29 mouse cellular contexts compared by ENCODE assay signal in genomic region chr11:4484541-4484940, GRCm38 (mm10). TPM values are rescaled to one million over a fixed set of nuclear protein-coding genes. Genes with fewer than 3 reads are reported as not detected.
"Had no signal": no experiment of that assay in that cellular context is flagged by ENCODE, and none has a peak within 500 bp of the region (broad histone marks: within the 10 kb centered on the region; RNA-seq: fewer than 3 reads in every experiment).

No protein-coding gene starts in this region.

- H3K27me3 ChIP-seq: embryonic facial prominence, embryonic 12.5 days; embryonic facial prominence, embryonic 13.5 days; embryonic facial prominence, embryonic 15.5 days; forebrain, embryonic 12.5 days; forebrain, embryonic 13.5 days; forebrain, embryonic 15.5 days had no signal

- H3K27ac ChIP-seq: embryonic facial prominence, embryonic 10.5 days; embryonic facial prominence, embryonic 12.5 days; embryonic facial prominence, embryonic 13.5 days; embryonic facial prominence, embryonic 15.5 days; forebrain, embryonic 10.5 days; forebrain, embryonic 12.5 days; forebrain, embryonic 13.5 days; forebrain, embryonic 15.5 days; gastrocnemius, adult 2 months had no signal

- H3K9ac ChIP-seq: embryonic facial prominence, embryonic 12.5 days; embryonic facial prominence, embryonic 13.5 days; embryonic facial prominence, embryonic 15.5 days; forebrain, embryonic 12.5 days; forebrain, embryonic 13.5 days; forebrain, embryonic 15.5 days; forebrain, postnatal 0 days had no signal

- DNase-seq: cerebellum, adult 8-10 months; cerebellum, adult 9-10 months; cerebellum, adult 9-11 months; cerebellum, postnatal 10 days; cerebellum, postnatal 14 days; cerebellum, postnatal 25 days; cerebellum, postnatal 36 days; embryo, embryonic 11 days; forebrain, postnatal 0 days; gastrocnemius, adult 2 months; gastrocnemius, postnatal 10 days; gastrocnemius, postnatal 14 days; gastrocnemius, postnatal 25 days; gastrocnemius, postnatal 36 days; heart, adult 11 months; heart, adult 18-20 months had no signal

- H3K4me3 ChIP-seq: embryonic facial prominence, embryonic 10.5 days; embryonic facial prominence, embryonic 12.5 days; embryonic facial prominence, embryonic 13.5 days; embryonic facial prominence, embryonic 15.5 days; erythroblast, embryonic 14.5 days; forebrain, embryonic 10.5 days; forebrain, embryonic 12.5 days; forebrain, embryonic 13.5 days; forebrain, embryonic 15.5 days; gastrocnemius, adult 2 months had no signal

- ATAC-seq: forebrain, embryonic 13.5 days; forebrain, embryonic 14.5 days; forebrain, embryonic 15.5 days; forebrain, embryonic 16.5 days; forebrain, postnatal 0 days had no signal

- H3K4me2 ChIP-seq: embryonic facial prominence, embryonic 12.5 days; embryonic facial prominence, embryonic 13.5 days; embryonic facial prominence, embryonic 15.5 days; forebrain, embryonic 12.5 days; forebrain, embryonic 13.5 days; forebrain, embryonic 15.5 days had no signal

- H3K4me1 ChIP-seq: embryonic facial prominence, embryonic 10.5 days; embryonic facial prominence, embryonic 12.5 days had no signal

- H3K9me3 ChIP-seq: embryonic facial prominence, embryonic 10.5 days; embryonic facial prominence, embryonic 12.5 days; embryonic facial prominence, embryonic 13.5 days; embryonic facial prominence, embryonic 15.5 days; forebrain, embryonic 10.5 days; forebrain, embryonic 12.5 days; forebrain, embryonic 13.5 days; forebrain, embryonic 15.5 days had no signal

RNA-seq across cellular contexts. Expression of gene Hormad2, which starts 43.6 kb away (rescaled TPM):
- total RNA-seq: forebrain, postnatal 0 days; gastrocnemius, adult 18-20 months; gastrocnemius, adult 2 months; gastrocnemius, adult 8-10 months; gastrocnemius, postnatal 14 days; gastrocnemius, postnatal 25 days; gastrocnemius, postnatal 36 days; heart, adult 18-20 months had no signal
- polyA plus RNA-seq: embryonic facial prominence, embryonic 13.5 days; erythroblast, embryonic 14.5 days; forebrain, embryonic 12.5 days; forebrain, embryonic 15.5 days; forebrain, postnatal 0 days had no signal
